Mouse (Mus musculus): ENCODE measurements around the gene Fer. TPM values are rescaled to one million over a fixed set of nuclear protein-coding genes. Genes with fewer than 3 reads are reported as not detected.

Fer gene
- polyA plus RNA-seq, 1 experiment from 2014 or later = 36.7 TPM

- Histone ChIP-seq H3K4me2 (ENCODE audit: low read length) (no peak overlapping the region), H3K27me3 (replicated peaks; ENCODE audit: control insufficient read depth, insufficient read depth, low read length) (no peaks in the 10 kb centered on the region), H3K9ac (replicated peaks; ENCODE audit: low read depth, low read length) (no peak overlapping the region), H3K27ac (ENCODE audit: low read length) (no peak overlapping the region), H3K9me3 (ENCODE audit: control insufficient read depth, low read length) (no peaks in the 10 kb centered on the region), H3K36me3 (ENCODE audit: control insufficient read depth, insufficient read depth) (no peaks in the 10 kb centered on the region), H3K4me3 (replicated peaks; ENCODE audit: low read length) (no peak overlapping the region), H3K4me1 (replicated peaks; ENCODE audit: control insufficient read depth, insufficient read depth, low read length) (no peaks in the 10 kb centered on the region)
- ATAC-seq = no peak
- WGBS = 48% methylated on average over 5 of the region's 5 CpGs
These were observed 156.8 kb downstream of the Fer start for GRCm38 (mm10) chr17:64019646-64020045.

DNA sequence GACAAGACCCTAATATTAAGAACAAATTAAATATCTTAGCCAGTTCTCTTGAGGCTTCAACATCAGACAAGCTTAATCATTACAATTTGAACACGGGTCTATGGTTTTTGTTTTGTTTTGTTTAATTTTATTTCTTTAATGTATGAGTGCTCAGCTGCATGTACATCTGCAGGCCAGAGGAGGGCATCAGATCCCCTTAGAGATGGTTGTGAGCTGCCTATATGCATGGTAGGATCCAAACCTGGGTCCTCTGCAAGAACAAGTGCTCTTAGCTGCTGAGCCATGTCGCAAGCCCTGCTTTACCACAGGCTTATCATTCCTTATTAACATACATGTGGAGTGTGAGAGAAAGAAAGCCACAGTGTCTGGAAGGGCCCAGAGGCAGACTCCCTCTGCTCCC, 163.6 kb downstream of the Fer start:
- Histone ChIP-seq H3K27ac (ENCODE audit: low read length) (no peak overlapping the region), H3K9ac (replicated peaks; ENCODE audit: low read depth, low read length) (no peak overlapping the region), H3K4me2 (ENCODE audit: low read length) (no peak overlapping the region), H3K9me3 (ENCODE audit: control insufficient read depth, low read length) (no peaks in the 10 kb centered on the region), H3K4me3 (replicated peaks; ENCODE audit: low read length) (no peak overlapping the region), H3K36me3 (ENCODE audit: control insufficient read depth, insufficient read depth) (no peaks in the 10 kb centered on the region), H3K27me3 (replicated peaks; ENCODE audit: control insufficient read depth, insufficient read depth, low read length) (no peaks in the 10 kb centered on the region), H3K4me1 (replicated peaks; ENCODE audit: control insufficient read depth, insufficient read depth, low read length) (no peaks in the 10 kb centered on the region)
- ATAC-seq = no peak
- WGBS = 64% methylated on average over 2 of the region's 2 CpGs

GRCm38 (mm10) chr17:64041771-64042170, 178.9 kb downstream of the Fer start:
- H3K36me3 ChIP-seq (ENCODE audit: control insufficient read depth, insufficient read depth) = no peaks in the 10 kb centered on the region
- no peak overlapping the region for H3K27ac ChIP-seq (ENCODE audit: low read length)
- H3K4me1 ChIP-seq (replicated peaks; ENCODE audit: control insufficient read depth, insufficient read depth, low read length) = no peaks in the 10 kb centered on the region
- H3K4me2 ChIP-seq (ENCODE audit: low read length) = no peak overlapping the region
- H3K27me3 ChIP-seq (replicated peaks; ENCODE audit: control insufficient read depth, insufficient read depth, low read length) = no peaks in the 10 kb centered on the region
- H3K9me3 ChIP-seq (ENCODE audit: control insufficient read depth, low read length) = no peaks in the 10 kb centered on the region
- no peak for ATAC-seq
- no peak overlapping the region for H3K9ac ChIP-seq (replicated peaks; ENCODE audit: low read depth, low read length)
- H3K4me3 ChIP-seq (replicated peaks; ENCODE audit: low read length) = no peak overlapping the region

GRCm38 (mm10) chr17:64045326-64045725, 182.5 kb downstream of the Fer start:
- H3K9ac ChIP-seq (replicated peaks; ENCODE audit: low read depth, low read length) = no peak overlapping the region
- 55% methylated on average over 7 of the region's 7 CpGs for WGBS
- H3K27me3 ChIP-seq (replicated peaks; ENCODE audit: control insufficient read depth, insufficient read depth, low read length) = no peaks in the 10 kb centered on the region
- H3K36me3 ChIP-seq (ENCODE audit: control insufficient read depth, insufficient read depth) = no peaks in the 10 kb centered on the region
- H3K27ac ChIP-seq (ENCODE audit: low read length) = no peak overlapping the region
- H3K4me3 ChIP-seq (replicated peaks; ENCODE audit: low read length) = no peak overlapping the region
- no peaks in the 10 kb centered on the region for H3K4me1 ChIP-seq (replicated peaks; ENCODE audit: control insufficient read depth, insufficient read depth, low read length)
- H3K9me3 ChIP-seq (ENCODE audit: control insufficient read depth, low read length) = no peaks in the 10 kb centered on the region
- H3K4me2 ChIP-seq (ENCODE audit: low read length) = no peak overlapping the region
- peak; percentile 58 for ATAC-seq

- Histone ChIP-seq H3K9me3 (ENCODE audit: control insufficient read depth, low read length) (no peaks in the 10 kb centered on the region), H3K36me3 (ENCODE audit: control insufficient read depth, insufficient read depth) (no peaks in the 10 kb centered on the region), H3K4me1 (replicated peaks; ENCODE audit: control insufficient read depth, insufficient read depth, low read length) (no peaks in the 10 kb centered on the region), H3K4me2 (ENCODE audit: low read length) (no peak overlapping the region), H3K9ac (replicated peaks; ENCODE audit: low read depth, low read length) (no peak overlapping the region), H3K4me3 (replicated peaks; ENCODE audit: low read length) (no peak overlapping the region), H3K27ac (ENCODE audit: low read length) (no peak overlapping the region), H3K27me3 (replicated peaks; ENCODE audit: control insufficient read depth, insufficient read depth, low read length) (no peaks in the 10 kb centered on the region)
- 84% methylated on average over 3 of the region's 3 CpGs for WGBS
- no peak for ATAC-seq
These were observed 183.7 kb downstream of the Fer start for GRCm38 (mm10) chr17:64046557-64046956.

DNA sequence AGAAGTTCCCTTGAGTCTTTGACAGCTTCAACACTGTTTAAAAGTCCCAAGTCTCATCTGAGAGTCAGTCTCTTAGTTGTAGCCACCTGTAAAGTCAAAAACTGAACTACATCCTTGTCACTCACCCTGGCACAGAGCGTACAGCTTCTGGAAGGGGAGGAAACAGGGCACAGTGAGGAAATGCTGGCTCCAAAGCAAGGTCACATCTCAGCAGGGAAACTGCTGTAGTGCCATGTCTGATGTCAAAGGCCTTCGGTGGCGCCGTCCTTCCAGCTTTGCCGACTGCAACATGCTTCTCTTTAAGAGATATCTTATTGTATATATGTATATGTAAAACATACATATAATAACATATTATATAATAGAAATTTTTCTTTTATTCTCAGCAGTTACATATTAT, 188.0 kb downstream of the Fer start:
- no peaks in the 10 kb centered on the region for H3K36me3 ChIP-seq (ENCODE audit: control insufficient read depth, insufficient read depth)
- H3K4me1 ChIP-seq (replicated peaks; ENCODE audit: control insufficient read depth, insufficient read depth, low read length) = no peaks in the 10 kb centered on the region
- H3K27ac ChIP-seq (ENCODE audit: low read length) = no peak overlapping the region
- no peak overlapping the region for H3K9ac ChIP-seq (replicated peaks; ENCODE audit: low read depth, low read length)
- no peak for ATAC-seq
- H3K4me3 ChIP-seq (replicated peaks; ENCODE audit: low read length) = no peak overlapping the region
- no peak overlapping the region for H3K4me2 ChIP-seq (ENCODE audit: low read length)
- no peaks in the 10 kb centered on the region for H3K27me3 ChIP-seq (replicated peaks; ENCODE audit: control insufficient read depth, insufficient read depth, low read length)
- H3K9me3 ChIP-seq (ENCODE audit: control insufficient read depth, low read length) = no peaks in the 10 kb centered on the region
- 94% methylated on average over 5 of the region's 5 CpGs for WGBS

GRCm38 (mm10) chr17:64053636-64054035, 190.8 kb downstream of the Fer start:
- ATAC-seq = no peak
- no peak overlapping the region for H3K9ac ChIP-seq (replicated peaks; ENCODE audit: low read depth, low read length)
- H3K9me3 ChIP-seq (ENCODE audit: control insufficient read depth, low read length) = no peaks in the 10 kb centered on the region
- H3K27me3 ChIP-seq (replicated peaks; ENCODE audit: control insufficient read depth, insufficient read depth, low read length) = no peaks in the 10 kb centered on the region
- H3K4me1 ChIP-seq (replicated peaks; ENCODE audit: control insufficient read depth, insufficient read depth, low read length) = no peaks in the 10 kb centered on the region
- no peak overlapping the region for H3K4me3 ChIP-seq (replicated peaks; ENCODE audit: low read length)
- no peak overlapping the region for H3K4me2 ChIP-seq (ENCODE audit: low read length)
- no peak overlapping the region for H3K27ac ChIP-seq (ENCODE audit: low read length)
- no peaks in the 10 kb centered on the region for H3K36me3 ChIP-seq (ENCODE audit: control insufficient read depth, insufficient read depth)
- 81% methylated on average over 11 of the region's 11 CpGs for WGBS

DNA sequence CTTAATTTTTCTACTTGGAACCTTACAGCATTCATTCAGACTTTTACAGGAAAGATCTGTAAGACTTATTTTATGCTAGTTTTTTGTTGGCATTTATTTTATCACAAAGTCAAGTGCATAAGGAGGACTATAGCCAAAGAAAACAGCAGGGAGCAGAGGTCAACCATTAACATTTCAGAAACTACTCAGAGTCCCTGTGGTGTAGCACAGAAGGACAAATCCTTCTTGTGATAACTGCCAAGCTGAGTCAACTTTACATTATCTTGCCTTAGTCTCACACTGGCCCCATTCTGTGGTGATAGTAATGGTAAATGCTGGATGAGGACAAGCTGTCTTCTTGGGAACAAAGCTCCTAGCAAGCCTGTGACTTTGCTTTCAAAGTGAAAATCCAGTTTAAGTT, 197.7 kb downstream of the Fer start:
- H3K4me2 ChIP-seq (ENCODE audit: low read length) = no peak overlapping the region
- H3K9me3 ChIP-seq (ENCODE audit: control insufficient read depth, low read length) = no peaks in the 10 kb centered on the region
- H3K4me1 ChIP-seq (replicated peaks; ENCODE audit: control insufficient read depth, insufficient read depth, low read length) = no peaks in the 10 kb centered on the region
- no peak overlapping the region for H3K9ac ChIP-seq (replicated peaks; ENCODE audit: low read depth, low read length)
- H3K27ac ChIP-seq (ENCODE audit: low read length) = no peak overlapping the region
- H3K27me3 ChIP-seq (replicated peaks; ENCODE audit: control insufficient read depth, insufficient read depth, low read length) = no peaks in the 10 kb centered on the region
- H3K4me3 ChIP-seq (replicated peaks; ENCODE audit: low read length) = no peak overlapping the region
- H3K36me3 ChIP-seq (ENCODE audit: control insufficient read depth, insufficient read depth) = no peaks in the 10 kb centered on the region
- ATAC-seq = no peak

DNA sequence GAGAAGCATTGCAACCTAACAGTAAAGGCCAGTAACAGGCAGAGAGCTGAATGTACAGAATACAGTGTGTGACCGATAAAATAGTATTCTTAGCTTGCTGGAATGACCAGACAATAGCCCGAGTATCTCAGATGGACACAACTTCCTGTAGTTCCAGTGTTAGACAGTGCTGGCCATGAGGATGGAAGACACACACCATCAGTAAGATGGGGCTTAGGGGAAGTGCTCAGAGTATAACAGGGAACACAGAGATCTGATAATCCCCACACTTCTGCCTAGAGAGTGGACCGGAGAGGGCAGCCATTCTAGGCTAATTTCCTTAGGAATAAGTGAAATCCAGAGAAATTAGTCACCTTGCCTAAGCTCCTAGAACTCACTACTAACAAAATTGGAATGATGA, 202.4 kb downstream of the Fer start:
- no peak for ATAC-seq
- no peak overlapping the region for H3K4me3 ChIP-seq (replicated peaks; ENCODE audit: low read length)
- H3K36me3 ChIP-seq (ENCODE audit: control insufficient read depth, insufficient read depth) = no peaks in the 10 kb centered on the region
- H3K9ac ChIP-seq (replicated peaks; ENCODE audit: low read depth, low read length) = no peak overlapping the region
- no peak overlapping the region for H3K27ac ChIP-seq (ENCODE audit: low read length)
- no peaks in the 10 kb centered on the region for H3K9me3 ChIP-seq (ENCODE audit: control insufficient read depth, low read length)
- no peaks in the 10 kb centered on the region for H3K4me1 ChIP-seq (replicated peaks; ENCODE audit: control insufficient read depth, insufficient read depth, low read length)
- no peak overlapping the region for H3K4me2 ChIP-seq (ENCODE audit: low read length)
- WGBS = 91% methylated on average over 3 of the region's 3 CpGs
- H3K27me3 ChIP-seq (replicated peaks; ENCODE audit: control insufficient read depth, insufficient read depth, low read length) = no peaks in the 10 kb centered on the region

DNA sequence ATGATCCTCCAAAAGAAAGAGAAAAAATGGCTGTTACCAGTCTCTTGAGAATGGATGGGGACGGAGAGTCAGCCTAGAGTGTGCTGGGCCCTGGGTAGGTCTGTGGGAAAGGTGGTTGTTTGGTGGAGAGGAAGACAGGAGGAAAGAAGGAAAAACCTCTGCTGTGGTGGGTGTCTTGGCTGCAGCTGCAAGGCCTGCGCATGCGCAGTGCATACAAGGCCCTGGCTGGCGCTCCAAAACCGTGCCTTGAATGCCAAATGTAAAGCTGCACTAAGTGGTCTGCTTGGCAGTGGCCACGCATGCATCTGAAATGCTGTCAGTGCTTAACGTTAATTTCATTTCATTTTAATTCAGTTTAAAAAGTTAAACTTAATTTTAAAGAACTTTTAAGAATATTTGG, 214.5 kb downstream of the Fer start:
- Histone ChIP-seq H3K4me3 (replicated peaks; ENCODE audit: low read length) (no peak overlapping the region), H3K4me2 (ENCODE audit: low read length) (no peak overlapping the region), H3K9ac (replicated peaks; ENCODE audit: low read depth, low read length) (no peak overlapping the region), H3K27ac (ENCODE audit: low read length) (peak overlapping the region; percentile 50; the same call in 1 of the 2 replicates), H3K36me3 (ENCODE audit: control insufficient read depth, insufficient read depth) (no peaks in the 10 kb centered on the region), H3K27me3 (replicated peaks; ENCODE audit: control insufficient read depth, insufficient read depth, low read length) (no peaks in the 10 kb centered on the region), H3K4me1 (replicated peaks; ENCODE audit: control insufficient read depth, insufficient read depth, low read length) (no peaks in the 10 kb centered on the region; the same call in 1 of the 2 replicates), H3K9me3 (ENCODE audit: control insufficient read depth, low read length) (no peaks in the 10 kb centered on the region)
- 61% methylated on average over 7 of the region's 7 CpGs for whole genome bisulfite sequencing
- ATAC-seq = peak; percentile 91

Measured in forebrain, embryonic 16.5 days (tissue).